Mouse (Mus musculus) cortical plate, adult 2 months (tissue): ENCODE results near the gene Olfr1362.

Experiments
- CTCF ChIP-seq: fragments of 200-500 bp; IDR thresholded peaks from 2 replicates; pipeline ENCODE4 v1.5.1; 2011; ENCODE audit warnings: mild to moderate bottlenecking, control low read depth, low read length; ENCODE audit not compliant: insufficient read depth; ENCODE audit errors: extremely low read depth
- POLR2A ChIP-seq: fragments of 200-500 bp; IDR thresholded peaks from 2 replicates; pipeline ENCODE4 v1.6.1; 2011; ENCODE audit warnings: mild to moderate bottlenecking, low read length, control low read depth; ENCODE audit not compliant: insufficient read depth; ENCODE audit errors: extremely low read depth

DNA sequence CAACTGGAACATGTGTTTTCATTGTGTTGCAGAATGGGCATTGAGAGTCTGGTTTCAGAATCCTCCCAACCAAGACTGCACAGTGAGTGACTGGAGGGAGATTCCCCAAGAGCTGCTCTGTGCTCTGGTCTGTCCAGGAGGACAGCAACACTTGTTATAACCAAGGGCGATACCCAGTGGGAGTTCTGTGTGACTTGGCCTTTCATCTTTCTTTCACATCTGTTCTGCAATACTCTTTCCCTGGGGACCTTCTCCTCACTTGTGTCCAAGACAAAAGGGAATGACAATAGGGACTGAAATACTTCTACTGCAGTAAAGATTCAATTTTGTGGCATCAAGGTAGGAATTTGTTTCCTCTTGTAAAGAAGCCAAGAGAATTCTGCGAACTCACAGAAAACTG lies 28.6 kb upstream of the Olfr1362 start, which contains the start of gene Olfr11:
- TF ChIP-seq POLR2A, result no peak
- TF ChIP-seq CTCF, result no peak
